Mouse (Mus musculus): ENCODE measurements around the gene March6.

- TF ChIP-seq CTCF (IDR thresholded peaks at IDR 0.05; ENCODE audit: low read depth) = no peak
- no peak for TF ChIP-seq EP300 (IDR thresholded peaks at IDR 0.05; ENCODE audit: low read depth)
Measured at GRCm38 (mm10) chr15:31406881-31407280, 124.0 kb downstream of the March6 start.
